Mouse (Mus musculus): ENCODE data around the gene Cilp. TPM values are rescaled to one million over a fixed set of nuclear protein-coding genes. Genes with fewer than 3 reads are reported as not detected.
"Not testable (repeated sequence)": the region's sequence is repeated elsewhere in the genome, so short reads cannot be mapped to it uniquely, and the experiment has no call there.

Cilp gene
- polyA plus RNA-seq, 1 experiment: 6.1 TPM

DNA sequence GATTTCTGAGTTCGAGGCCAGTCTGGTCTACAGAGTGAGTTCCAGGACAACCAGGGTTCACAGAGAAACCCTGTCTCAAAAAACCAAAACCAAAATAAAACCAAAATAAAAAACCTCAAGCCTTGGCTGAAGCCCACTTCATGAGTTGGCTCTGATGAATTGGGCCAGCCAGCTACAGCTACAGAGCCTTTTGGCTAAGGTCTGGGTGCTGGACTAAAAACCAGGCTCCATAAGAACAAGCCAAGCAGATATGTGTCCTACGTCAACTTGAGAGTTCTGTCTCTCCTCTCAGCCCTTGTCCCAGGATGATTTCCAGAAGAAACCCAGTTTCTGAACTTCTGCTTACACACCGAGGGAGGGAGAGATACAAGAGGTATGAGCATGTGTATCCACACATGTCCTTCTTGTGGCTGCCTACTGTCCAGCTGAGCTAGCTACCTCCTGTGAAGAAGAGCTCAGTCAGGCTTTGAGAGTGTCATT is 2.3 kb upstream of the Cilp start:
- no peak overlapping the region for H3K4me3 ChIP-seq (replicated peaks; ENCODE audit: extremely low read depth, low read depth, low read length)
- TF ChIP-seq POLR2A (IDR thresholded peaks at IDR 0.05; ENCODE audit: borderline replicate concordance, extremely low read depth, low read depth, low read length): no peak
- TF ChIP-seq CTCF (IDR thresholded peaks at IDR 0.05; ENCODE audit: insufficient read depth, low read length): no peak
- no peak for DNase-seq
- H3K4me1 ChIP-seq (ENCODE audit: control insufficient read depth, insufficient read depth, low read length): no peaks in the 10 kb centered on the region
- WGBS: 83% methylated on average over 3 of the region's 3 CpGs

DNA sequence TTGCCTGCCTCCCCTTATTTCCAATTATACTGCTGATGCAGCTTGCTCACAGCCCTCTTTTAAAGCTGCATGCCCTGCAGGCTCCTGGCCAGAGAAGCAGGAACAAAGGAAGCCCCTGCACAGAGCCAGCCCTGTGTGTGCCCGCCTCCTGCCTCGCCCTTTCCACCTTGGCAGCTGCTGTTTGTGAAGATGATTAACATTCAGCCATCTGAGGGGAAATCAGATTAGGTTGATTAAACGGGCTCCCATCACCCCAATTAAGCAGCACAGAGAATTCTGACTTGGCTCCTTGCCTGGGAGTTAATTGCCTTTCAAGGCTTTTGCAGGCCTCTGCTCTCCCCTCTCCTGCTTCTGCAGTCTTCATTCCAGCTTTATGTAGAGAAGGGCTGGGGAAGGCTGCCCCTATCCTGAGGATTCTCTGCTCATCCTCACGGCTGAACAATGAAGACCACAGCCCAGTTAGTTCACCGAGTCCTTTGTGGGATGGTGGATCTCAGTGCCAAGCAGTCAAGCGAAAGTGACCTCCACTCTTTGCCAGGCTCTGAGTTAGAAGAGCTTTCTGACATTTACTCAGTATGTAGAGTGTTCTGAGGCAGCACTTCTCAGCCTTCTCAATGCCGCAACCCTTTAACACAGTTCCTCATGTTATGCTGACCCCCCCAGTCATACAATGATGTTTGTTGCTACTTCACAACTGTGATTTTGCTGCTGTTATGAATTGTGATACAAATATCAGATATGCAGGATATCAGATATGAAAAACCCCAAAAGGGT is 2.9 kb downstream of the Cilp start:
- Histone ChIP-seq H3K4me3 (replicated peaks; ENCODE audit: extremely low read depth, low read depth, low read length) (no peak overlapping the region), H3K4me1 (ENCODE audit: control insufficient read depth, insufficient read depth, low read length) (no peaks in the 10 kb centered on the region)
- 42% methylated on average over 7 of the region's 7 CpGs for WGBS
- TF ChIP-seq CTCF (IDR thresholded peaks at IDR 0.05; ENCODE audit: insufficient read depth, low read length) (no peak), POLR2A (IDR thresholded peaks at IDR 0.05; ENCODE audit: borderline replicate concordance, extremely low read depth, low read depth, low read length) (no peak)
- no peak for DNase-seq

DNA sequence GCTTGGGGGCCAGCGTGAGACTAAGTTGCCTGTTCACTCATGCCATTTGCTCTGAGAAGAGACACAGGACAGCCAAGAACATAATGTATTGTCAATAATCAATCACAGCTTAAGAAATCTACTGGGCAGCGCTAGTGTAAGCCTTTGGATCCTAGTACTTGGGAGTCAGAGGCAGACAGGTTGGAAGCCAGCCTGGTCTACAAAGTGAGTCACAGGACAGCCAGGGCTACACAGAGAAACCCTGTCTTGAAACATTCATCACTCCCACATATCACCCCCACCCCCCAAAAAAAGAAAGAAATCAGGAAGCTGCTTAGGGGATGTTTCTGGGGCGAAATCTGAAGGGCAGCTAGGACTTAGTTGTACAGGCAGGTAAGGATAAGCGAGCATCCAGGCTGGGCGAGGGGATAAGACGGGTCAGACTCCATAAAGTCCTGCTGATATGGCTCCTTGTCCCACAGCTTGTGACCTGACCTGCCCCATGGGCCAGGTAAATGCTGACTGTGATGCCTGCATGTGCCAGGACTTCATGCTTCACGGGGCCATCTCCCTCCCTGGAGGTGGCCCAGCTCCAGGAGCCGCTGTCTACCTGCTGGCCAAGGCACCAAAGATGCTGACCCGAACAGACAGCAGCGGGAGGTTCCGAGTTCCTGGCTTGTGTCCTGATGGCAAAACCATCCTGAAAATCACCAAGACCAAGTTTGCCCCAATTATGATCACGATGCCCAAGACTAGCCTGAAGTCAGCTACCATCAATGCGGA is 8.2 kb downstream of the Cilp start:
- DNase-seq: no peak
- no peak for TF ChIP-seq CTCF (IDR thresholded peaks at IDR 0.05; ENCODE audit: insufficient read depth, low read length)
- no peak for TF ChIP-seq POLR2A (IDR thresholded peaks at IDR 0.05; ENCODE audit: borderline replicate concordance, extremely low read depth, low read depth, low read length)
- Histone ChIP-seq H3K4me1 (ENCODE audit: control insufficient read depth, insufficient read depth, low read length) (no peaks in the 10 kb centered on the region), H3K4me3 (replicated peaks; ENCODE audit: extremely low read depth, low read depth, low read length) (no peak overlapping the region)
- 88% methylated on average over 13 of the region's 13 CpGs for WGBS

DNA sequence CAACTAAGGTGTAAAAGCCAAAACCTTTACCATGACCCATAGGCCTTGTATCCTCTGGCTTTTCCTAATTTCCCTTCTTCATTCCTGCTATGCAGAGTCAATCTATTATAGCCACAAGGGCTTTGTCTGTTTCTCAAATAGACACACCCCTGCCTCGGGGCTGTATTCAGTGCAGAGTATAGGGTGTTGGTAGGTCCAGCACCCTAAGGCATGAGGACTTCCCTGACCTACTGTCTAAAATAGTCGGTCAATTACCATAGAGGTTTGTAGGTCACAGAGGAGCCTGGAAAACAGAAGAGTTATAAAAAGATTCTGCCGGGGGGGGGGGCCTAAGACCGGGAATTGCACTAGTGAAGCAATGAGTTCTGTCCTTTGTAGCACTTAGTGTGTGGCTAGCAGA is 8.9 kb downstream of the Cilp start:
- no peaks in the 10 kb centered on the region for H3K4me1 ChIP-seq (ENCODE audit: control insufficient read depth, insufficient read depth, low read length)
- WGBS: 74% methylated on average over 4 of the region's 4 CpGs
- TF ChIP-seq POLR2A (IDR thresholded peaks at IDR 0.05; ENCODE audit: borderline replicate concordance, extremely low read depth, low read depth, low read length) (no peak), CTCF (IDR thresholded peaks at IDR 0.05; ENCODE audit: insufficient read depth, low read length) (no peak)
- no peak overlapping the region for H3K4me3 ChIP-seq (replicated peaks; ENCODE audit: extremely low read depth, low read depth, low read length)
- no peak for DNase-seq

DNA sequence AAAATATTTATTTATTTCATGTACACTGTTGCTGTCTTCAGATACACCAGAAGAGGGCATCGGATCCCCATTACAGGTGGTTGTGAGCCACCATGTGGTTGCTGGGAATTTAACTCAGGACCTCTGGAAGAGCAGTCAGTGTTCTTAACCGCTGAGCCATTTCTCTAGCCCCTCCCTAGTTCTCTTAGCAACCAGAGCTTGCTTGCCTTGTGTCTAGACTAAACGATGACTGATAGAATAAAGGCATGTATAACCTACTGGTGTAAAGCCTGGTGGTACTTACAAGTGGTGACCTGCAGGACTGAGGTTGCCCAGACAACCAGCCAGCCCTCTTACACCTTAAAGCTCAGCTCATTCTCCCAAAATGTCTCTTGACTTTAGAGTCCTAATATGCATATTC is 9.9 kb downstream of the Cilp start:
- not testable (repeated sequence) for H3K4me3 ChIP-seq (replicated peaks; ENCODE audit: extremely low read depth, low read depth, low read length); DNase-seq; H3K4me1 ChIP-seq (ENCODE audit: control insufficient read depth, insufficient read depth, low read length)
- WGBS: 72% methylated on average over 3 of the region's 3 CpGs

DNA sequence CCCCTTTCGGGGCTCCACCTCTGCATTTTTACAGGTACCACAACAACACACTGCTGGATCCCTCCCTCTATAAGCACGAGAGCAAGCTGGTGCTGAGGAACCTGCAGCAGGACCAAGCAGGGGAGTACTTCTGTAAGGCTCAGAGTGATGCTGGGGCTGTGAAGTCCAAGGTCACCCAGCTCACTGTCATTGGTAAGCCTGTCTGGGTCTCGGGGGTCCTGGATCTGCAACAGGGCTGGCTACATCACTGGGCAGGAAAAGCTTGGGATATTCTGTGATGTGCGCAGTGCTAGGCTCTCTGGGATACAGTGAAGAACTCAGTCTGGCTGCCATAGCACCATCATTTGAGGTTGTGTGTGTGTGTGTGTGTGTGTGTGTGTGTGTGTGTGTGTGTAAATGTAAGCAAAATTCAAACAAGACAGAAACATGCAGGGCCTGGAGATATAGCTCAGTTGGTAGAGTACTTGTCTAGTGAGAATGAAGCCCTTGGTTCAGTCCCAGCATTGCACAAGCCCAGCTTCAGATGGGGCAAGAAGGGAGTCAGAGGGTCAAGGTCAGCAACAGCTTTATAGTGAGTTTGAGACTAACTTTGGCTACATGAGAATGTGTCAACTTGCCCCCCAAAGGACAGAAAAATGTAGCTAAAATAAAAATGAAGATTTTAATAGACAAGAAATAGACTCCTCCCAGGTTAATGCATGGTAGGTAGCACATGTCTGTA is 11.0 kb downstream of the Cilp start:
- 80% methylated on average over 4 of the region's 4 CpGs for WGBS
- no peak for TF ChIP-seq CTCF (IDR thresholded peaks at IDR 0.05; ENCODE audit: insufficient read depth, low read length)
- no peak for TF ChIP-seq POLR2A (IDR thresholded peaks at IDR 0.05; ENCODE audit: borderline replicate concordance, extremely low read depth, low read depth, low read length)
- no peaks in the 10 kb centered on the region for H3K4me1 ChIP-seq (ENCODE audit: control insufficient read depth, insufficient read depth, low read length)

DNA sequence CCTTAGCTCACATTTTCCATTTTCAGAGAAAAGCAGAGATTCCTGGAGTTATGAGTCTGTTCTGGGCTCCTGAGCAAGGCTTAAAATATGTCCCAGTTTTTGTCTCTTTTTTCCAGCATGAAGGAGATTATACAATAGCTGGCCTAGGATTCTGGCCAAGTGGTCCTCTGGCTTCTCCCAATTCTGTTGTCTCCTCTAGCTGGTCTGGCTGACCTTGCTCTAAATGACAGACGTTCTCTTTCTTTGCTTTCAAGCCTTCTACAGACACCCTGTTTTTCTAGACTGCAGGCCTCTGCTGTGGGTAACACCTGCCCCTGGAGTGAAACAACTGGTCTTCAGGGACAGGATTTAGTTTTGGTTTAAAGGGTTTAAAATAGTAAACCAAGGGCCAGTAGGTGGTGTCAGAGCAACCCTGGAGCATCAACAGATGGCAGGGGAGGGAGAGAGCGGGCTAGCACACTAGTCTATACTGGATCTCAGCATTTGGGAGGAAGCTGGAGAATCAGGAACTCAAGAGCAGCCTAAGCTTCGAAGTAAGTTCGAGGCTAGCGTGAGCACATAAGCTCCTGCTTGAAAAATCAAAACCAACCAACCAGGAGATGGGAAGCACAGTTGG is 16.7 kb downstream of the Cilp start:
- WGBS: 70% methylated on average over 5 of the region's 5 CpGs
- no peak for DNase-seq
- no peak overlapping the region for H3K4me3 ChIP-seq (replicated peaks; ENCODE audit: extremely low read depth, low read depth, low read length)
- TF ChIP-seq CTCF (IDR thresholded peaks at IDR 0.05; ENCODE audit: insufficient read depth, low read length) (no peak), POLR2A (IDR thresholded peaks at IDR 0.05; ENCODE audit: borderline replicate concordance, extremely low read depth, low read depth, low read length) (no peak)
- no peaks in the 10 kb centered on the region for H3K4me1 ChIP-seq (ENCODE audit: control insufficient read depth, insufficient read depth, low read length)

More for the DNA sequence above, 11.0 kb downstream of the Cilp start:
- no peak for DNase-seq
- H3K4me3 ChIP-seq (replicated peaks; ENCODE audit: extremely low read depth, low read depth, low read length): no peak overlapping the region

DNA sequence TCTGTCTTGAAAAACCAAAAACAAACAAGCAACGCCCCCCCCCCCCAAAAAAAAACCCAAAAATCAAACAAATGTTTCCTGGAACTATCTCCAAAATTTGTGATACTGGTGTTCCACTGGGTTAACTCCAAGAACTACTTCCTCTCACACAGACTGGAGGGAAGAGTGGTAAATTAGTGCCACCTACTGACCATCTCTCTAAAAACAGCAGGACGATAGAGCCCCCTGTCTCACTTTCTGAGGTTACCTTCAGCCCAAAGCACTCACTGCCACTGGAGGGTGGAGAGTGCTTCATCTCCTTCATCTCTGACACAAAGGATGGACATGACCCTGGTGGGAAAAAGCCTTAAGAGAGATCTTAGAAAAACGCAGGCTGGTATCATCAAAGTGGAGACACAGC is 18.3 kb downstream of the Cilp start:
- under 1% methylated on average over 3 of the region's 3 CpGs for WGBS
- Histone ChIP-seq H3K4me1 (ENCODE audit: control insufficient read depth, insufficient read depth, low read length) (no peaks in the 10 kb centered on the region), H3K4me3 (replicated peaks; ENCODE audit: extremely low read depth, low read depth, low read length) (no peak overlapping the region)
- TF ChIP-seq POLR2A (IDR thresholded peaks at IDR 0.05; ENCODE audit: borderline replicate concordance, extremely low read depth, low read depth, low read length): no peak
- peak; percentile 25; the same call in 1 of the 2 replicates for TF ChIP-seq CTCF (IDR thresholded peaks at IDR 0.05; ENCODE audit: insufficient read depth, low read length)
- DNase-seq: no peak

DNA sequence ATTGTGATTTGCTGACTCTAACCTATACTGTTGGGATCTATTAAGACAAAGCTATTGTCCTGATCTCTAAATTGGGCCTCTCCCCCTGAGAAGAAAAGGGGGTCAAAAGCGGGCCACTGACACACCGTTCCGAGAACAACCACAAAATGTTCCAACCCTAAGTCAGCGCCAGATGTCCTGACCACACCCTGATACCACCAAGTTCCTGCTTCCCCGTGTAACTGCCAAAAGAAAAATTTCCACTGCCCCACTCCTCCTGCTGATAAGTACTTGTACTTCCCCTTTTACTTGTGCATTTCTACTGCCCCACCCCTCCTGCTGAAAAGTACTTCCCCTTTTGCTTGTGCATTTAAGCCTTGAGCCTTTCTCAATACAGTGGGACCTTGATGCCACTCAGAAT is 23.3 kb downstream of the Cilp start:
- not testable (repeated sequence) for H3K4me3 ChIP-seq (replicated peaks; ENCODE audit: extremely low read depth, low read depth, low read length); H3K4me1 ChIP-seq (ENCODE audit: control insufficient read depth, insufficient read depth, low read length); DNase-seq
- 59% methylated on average over 5 of the region's 5 CpGs for WGBS

All from lung, adult 2 months (tissue).